Mouse (Mus musculus): Measurements from ENCODE around the gene Khdrbs2.

GRCm38 (mm10) chr1:32174566-32174965, 2.1 kb downstream of the Khdrbs2 start:
- no peak for TF ChIP-seq MAFK (IDR thresholded peaks at IDR 0.05; ENCODE audit: insufficient read depth, low read depth, low read length)
- TF ChIP-seq ZNF384 (IDR thresholded peaks at IDR 0.05; ENCODE audit: low read depth, low read length) = no peak
